Mouse (Mus musculus): ENCODE data around the gene Khnyn. TPM values are rescaled to one million over a fixed set of nuclear protein-coding genes. Genes with fewer than 3 reads are reported as not detected.
A peak's percentile ranks its signal among the peaks of the same experiment; 100 is the strongest.

Khnyn gene
- total RNA-seq, 1 experiment from 2014 or later, result 25.5 TPM

GRCm38 (mm10) chr14:55873714-55874683, 10.7 kb upstream of the Khnyn start:
- peak; percentile 78 for DNase-seq

DNA sequence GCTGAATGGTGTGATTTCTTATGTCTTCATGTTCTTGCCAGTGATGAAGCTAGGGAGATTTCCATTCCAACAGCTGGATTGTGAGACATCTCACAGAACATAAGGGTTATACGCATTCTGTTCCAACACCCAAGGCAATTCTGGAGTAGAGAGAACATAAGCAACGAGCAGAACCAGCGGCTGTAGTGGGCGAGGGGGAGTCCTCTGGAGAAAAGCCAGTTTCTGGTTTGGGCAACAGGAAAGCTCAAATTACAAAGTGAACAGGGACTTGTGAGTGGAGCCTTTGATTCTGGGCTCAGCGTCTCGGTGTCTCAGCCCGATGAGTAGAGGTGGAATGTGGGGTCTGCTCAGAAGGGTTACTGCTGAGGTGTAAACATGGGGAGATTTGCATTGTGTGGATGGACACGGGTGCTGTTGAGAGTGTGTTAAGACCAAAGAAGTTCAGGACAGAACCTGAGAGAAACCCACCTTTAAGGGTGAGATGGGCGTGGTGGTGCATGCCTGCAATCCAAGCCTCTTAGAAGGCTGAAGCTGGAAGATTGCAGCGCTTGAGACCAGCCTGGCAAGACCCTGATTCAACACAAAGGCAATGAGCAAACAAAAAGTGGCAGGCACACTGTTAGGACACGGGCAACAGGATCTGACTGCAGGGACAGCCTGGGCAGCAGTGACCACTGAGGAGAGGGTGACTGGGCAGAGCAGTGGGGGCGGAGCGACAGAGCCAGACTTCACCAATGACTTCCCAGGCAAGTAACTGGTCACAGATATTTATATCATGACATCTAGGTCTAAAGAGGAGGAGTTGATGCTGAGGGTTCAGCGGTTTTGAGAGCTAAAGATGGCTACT, 7.1 kb upstream of the Khnyn start:
- no peak for DNase-seq

DNA sequence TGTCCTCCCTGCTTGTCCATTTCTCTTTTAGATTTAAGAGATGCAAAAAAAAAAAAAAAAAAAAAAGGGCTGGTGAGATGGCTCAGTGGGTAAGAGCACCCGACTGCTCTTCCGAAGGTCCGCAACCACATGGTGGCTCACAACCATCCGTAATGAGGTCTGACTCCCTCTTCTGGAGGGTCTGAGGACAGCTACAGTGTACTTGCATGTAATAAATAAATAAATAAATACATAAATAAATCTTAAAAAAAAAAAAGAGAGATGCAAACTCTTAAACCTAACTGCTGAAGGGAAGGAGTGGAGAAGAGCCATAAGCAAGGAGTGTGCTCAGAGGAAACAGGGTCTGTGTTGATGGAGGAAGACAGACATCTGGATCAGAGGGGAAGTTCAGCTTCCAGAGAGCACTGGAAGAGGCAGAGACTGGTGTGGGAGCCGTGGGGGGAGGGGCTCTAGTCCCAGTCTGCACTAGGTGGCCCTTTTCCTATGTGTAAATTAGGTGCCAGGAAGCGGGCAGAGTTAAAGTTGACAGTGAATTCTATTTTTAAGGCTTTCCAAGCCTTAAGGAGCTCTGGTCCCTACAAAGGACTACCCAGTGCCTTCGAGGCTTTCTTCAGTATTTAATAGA, 6.3 kb upstream of the Khnyn start:
- no peak for DNase-seq

GRCm38 (mm10) chr14:55879623-55880022, 5.1 kb upstream of the Khnyn start:
- peak; percentile 76 for DNase-seq

GRCm38 (mm10) chr14:55880982-55881381, 3.8 kb upstream of the Khnyn start:
- DNase-seq, result no peak

- no peak for DNase-seq
Observed at GRCm38 (mm10) chr14:55882171-55882641, 2.5 kb upstream of the Khnyn start.

DNA sequence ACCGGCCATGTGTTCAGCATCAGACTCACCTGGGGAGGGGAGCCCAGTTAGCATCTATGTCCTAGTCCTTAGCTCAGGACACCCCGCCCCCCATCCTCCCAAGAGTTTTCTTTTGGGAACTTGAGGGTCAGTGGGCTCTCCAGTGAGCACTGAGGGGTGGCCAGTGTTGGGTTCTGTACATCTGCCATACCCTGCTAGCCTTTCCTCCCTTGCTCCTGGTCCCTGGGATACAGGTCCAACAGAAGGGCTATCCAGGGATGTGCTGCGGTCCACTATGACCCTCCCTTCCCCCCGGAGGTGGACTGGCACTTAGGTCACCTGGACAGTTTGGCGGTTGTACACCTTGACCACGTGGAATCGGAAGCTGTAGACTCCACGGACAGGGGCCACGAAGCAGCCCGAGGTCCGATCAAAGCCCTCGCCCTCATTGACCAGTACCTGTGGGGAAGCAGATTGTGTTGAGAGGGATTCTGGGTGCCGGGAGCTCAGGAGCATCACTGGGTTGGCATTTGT, 1.5 kb upstream of the Khnyn start:
- DNase-seq, result no peak

- no peak for DNase-seq
Observed at GRCm38 (mm10) chr14:55883663-55884062, 1.1 kb upstream of the Khnyn start.

DNA sequence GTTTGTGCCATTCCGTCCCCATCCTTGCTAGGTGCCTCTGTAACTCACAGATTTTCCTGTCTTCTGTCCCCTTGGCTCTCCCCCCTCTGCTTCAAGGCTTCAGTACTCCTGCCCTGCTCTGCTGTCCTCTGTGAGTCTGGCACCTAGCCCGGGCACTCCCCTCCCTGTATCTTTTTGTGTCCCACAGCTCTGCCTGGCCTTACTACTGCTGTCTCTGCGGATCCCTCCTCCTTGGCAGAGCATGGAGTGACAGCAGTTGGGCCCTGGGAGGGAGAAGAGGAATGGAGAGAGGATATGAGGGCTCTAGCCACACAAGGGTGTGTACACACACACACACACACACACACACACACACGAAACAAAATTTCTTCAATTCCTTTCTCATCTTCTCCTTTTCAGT, 581 bp upstream of the Khnyn start, which contains the start of gene Cbln3:
Cbln3 (minus strand) TSS at position 227 of the 400 bp plus-strand sequence.
- DNase-seq, result peak; percentile 81

DNA sequence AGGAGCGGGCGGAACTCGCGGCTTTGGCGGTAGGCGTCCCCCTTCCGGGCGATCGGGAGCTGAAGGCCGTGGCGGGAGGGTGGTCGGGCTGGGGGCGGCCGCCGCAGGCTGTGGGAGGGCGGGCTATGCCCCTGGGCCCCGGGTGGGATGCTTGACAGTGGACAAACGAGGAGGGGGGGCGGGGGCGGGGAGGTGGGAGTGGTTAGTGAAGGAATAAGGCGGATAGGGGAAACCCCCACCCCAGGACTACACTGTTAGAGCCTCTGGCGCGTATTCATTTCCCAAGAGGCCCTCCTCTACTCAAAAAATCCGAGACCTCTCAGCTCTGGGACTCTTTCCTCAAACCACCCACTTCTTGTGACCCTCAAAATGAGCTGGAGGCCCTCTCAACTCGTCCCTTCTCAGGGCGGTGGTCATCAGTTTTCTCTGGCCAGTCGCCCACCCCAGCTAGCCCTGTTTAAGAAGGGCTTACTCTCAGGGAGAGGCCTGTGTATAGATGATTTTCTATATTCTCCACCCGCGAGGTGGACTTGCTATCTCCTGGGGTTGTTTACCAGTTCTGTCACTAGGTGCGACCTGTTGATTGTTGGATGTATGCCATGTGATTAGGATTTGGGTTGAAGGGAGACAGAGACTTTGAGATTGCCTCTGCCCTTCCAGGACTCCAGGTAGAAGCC, 505 bp downstream of the Khnyn start:
- no peak for DNase-seq

DNA sequence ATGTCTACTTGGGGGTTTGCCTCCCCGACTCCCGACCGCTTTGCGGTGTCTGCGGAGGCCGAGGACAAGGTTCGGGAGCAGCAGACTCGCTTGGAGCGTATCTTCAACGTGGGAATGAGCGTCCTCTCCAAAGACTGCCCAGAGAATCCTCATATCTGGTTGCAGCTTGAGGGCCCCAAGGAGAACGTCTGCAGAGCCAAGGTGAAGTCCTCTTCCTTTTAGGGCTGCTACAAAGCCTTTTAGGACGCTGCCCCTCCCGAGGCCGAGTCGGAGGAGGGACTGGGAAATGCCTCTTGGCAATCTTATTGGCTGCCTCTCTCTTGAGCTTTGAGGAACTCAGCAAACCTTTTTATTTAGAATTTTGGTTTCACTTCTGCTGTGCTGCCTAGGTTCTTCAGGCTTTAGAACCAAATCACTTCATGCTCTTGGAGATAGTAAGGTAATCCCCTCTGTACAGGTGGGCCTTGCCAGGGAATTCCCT, 1.1 kb downstream of the Khnyn start:
- peak; percentile 45 for DNase-seq

GRCm38 (mm10) chr14:55886571-55887382, 2.0 kb downstream of the Khnyn start:
- DNase-seq, result no peak

GRCm38 (mm10) chr14:55897671-55898070, 12.9 kb downstream of the Khnyn start:
- peak; percentile 8 for DNase-seq

DNA sequence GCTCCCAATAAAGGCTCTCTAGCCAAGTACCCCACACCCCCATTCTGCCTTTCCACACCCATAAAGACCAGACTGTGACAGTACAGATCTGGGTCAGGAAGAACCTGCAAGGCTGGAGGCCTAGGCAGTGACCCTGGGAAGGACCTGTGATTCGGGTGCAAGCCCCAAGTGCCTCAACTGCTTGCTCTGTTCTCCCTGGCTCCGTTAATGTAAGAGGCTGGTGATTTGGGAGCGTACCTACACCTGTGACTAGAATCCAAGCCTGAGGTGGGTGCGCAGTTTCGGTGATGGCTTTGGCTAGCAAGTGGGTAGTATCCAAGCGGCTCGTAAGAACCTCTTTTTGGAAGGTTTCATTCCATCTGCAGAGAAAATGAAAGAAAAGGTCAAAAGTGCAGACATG, 14.2 kb downstream of the Khnyn start:
- DNase-seq, result peak; percentile 3

- peak; percentile 79 for DNase-seq
Observed at GRCm38 (mm10) chr14:55899701-55900413, 15.1 kb downstream of the Khnyn start, which contains the start of gene Sdr39u1. TSS of gene Sdr39u1 (minus strand) at chr14:55900293.

- no peak for DNase-seq
Observed at GRCm38 (mm10) chr14:55900414-55900755, 15.6 kb downstream of the Khnyn start.

DNA sequence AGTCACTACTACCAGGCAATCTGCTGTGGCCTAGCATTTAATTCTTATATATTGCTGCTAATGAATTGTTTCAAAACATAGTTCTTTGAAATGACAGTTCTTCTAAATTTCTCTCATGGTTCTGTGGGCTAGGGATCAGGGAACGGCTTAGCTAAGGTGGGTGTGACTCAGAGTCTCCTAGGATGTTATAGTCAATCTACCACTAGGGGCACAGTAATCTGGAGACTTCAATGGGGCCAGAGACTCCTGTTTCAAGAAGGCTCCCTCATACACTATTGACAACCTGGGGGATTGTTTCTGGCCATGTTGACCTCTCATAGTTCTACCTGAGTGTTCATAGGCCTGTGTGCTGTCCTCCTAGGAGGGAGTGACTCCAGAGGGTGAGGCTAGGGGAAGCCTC, 20.8 kb downstream of the Khnyn start:
- DNase-seq, result no peak

GRCm38 (mm10) chr14:55913406-55913805, 28.7 kb downstream of the Khnyn start:
- no peak for DNase-seq

- DNase-seq, result peak; percentile 52
Observed at GRCm38 (mm10) chr14:55918240-55919082, 33.7 kb downstream of the Khnyn start.
